18 mouse cellular contexts compared by ENCODE assay signal in the genomic region with DNA sequence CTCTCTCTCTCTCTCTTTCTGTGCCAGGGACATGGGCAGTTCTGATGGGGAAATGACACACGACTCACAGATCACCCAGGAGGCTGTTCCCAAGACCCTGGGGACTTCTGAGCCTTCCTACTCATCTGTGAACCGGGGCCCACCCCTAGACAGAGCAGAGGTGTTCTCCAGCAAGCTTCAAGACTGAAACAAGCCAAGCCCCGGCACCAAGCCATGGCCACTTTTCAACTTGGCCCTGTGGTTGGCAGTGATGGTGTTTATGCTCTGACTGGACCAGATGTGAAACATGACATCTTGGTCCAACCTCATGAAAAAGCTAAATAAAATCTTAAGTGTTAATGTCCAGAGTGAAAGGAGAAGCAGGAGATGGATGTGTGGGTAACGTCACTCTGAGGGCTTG. TPM values are rescaled to one million over a fixed set of nuclear protein-coding genes. Genes with fewer than 3 reads are reported as not detected.
"Had no signal": no experiment of that assay in that cellular context is flagged by ENCODE, and none has a peak within 500 bp of the region (broad histone marks: within the 10 kb centered on the region; RNA-seq: fewer than 3 reads in every experiment).

No protein-coding gene starts in this region.

- H3K36me3 ChIP-seq: limb, embryonic 15.5 days; liver, embryonic 12.5 days; midbrain, embryonic 13.5 days; neural tube, embryonic 15.5 days had no signal

- H3K4me2 ChIP-seq: limb, embryonic 15.5 days; liver, embryonic 12.5 days; midbrain, embryonic 13.5 days; neural tube, embryonic 15.5 days had no signal

- H3K4me3 ChIP-seq: limb, embryonic 15.5 days; liver, embryonic 12.5 days; midbrain, embryonic 13.5 days; myocyte; neural tube, embryonic 15.5 days had no signal

- H3K9ac ChIP-seq: limb, embryonic 15.5 days; liver, embryonic 12.5 days; midbrain, embryonic 13.5 days; neural tube, embryonic 15.5 days had no signal

- H3K9me3 ChIP-seq: limb, embryonic 15.5 days; liver, embryonic 12.5 days; midbrain, embryonic 13.5 days; neural tube, embryonic 15.5 days had no signal

- DNase-seq: kidney, adult 9 months; kidney, postnatal 36 days; layer of hippocampus, adult 9-11 months; layer of hippocampus, postnatal 36 days; right cerebral cortex, adult 18-20 months; right cerebral cortex, postnatal 25 days; thymus, postnatal 36 days had no signal

- ATAC-seq: liver, embryonic 12.5 days; midbrain, embryonic 13.5 days had no signal

- H3K27ac ChIP-seq: kidney, postnatal 0 days; limb, embryonic 15.5 days; liver, embryonic 12.5 days; midbrain, embryonic 13.5 days; neural tube, embryonic 15.5 days had no signal

- H3K27me3 ChIP-seq: neural tube, embryonic 15.5 days had no signal

- H3K4me1 ChIP-seq: limb, embryonic 15.5 days; liver, embryonic 12.5 days had no signal

RNA-seq across cellular contexts. Expression of a gene that starts 5.3 kb away (rescaled TPM):
- total RNA-seq: layer of hippocampus, postnatal 36 days; left cerebral cortex, postnatal 25 days; megakaryocyte-erythroid progenitor cell, adult 5-6 weeks had no signal
- polyA plus RNA-seq: limb, embryonic 11.5 days; liver, embryonic 12.5 days; liver, embryonic 16.5 days; myocyte; neural tube, embryonic 11.5 days had no signal
